Mouse (Mus musculus) heart, adult 2 months (tissue): Measurements from ENCODE around the gene Meox2.

ENCODE experiments used
- CTCF ChIP-seq: fragments of 200-600 bp; IDR thresholded peaks from 2 replicates; pipeline ENCODE4 v1.8.1; 2022; ENCODE audit warnings: antibody characterized with exemption, mild to moderate bottlenecking, moderate library complexity
- EP300 ChIP-seq: fragments of 200-500 bp; IDR thresholded peaks from 2 replicates; pipeline ENCODE4 v1.6.1; 2011; ENCODE audit warnings: low read depth, low read length, control low read depth; ENCODE audit not compliant: insufficient read depth
- POLR2A ChIP-seq: fragments of 200-500 bp; IDR thresholded peaks from 2 replicates; pipeline ENCODE4 v1.6.1; 2011; ENCODE audit warnings: mild to moderate bottlenecking, low read depth, low read length, control low read depth; ENCODE audit not compliant: insufficient read depth

DNA sequence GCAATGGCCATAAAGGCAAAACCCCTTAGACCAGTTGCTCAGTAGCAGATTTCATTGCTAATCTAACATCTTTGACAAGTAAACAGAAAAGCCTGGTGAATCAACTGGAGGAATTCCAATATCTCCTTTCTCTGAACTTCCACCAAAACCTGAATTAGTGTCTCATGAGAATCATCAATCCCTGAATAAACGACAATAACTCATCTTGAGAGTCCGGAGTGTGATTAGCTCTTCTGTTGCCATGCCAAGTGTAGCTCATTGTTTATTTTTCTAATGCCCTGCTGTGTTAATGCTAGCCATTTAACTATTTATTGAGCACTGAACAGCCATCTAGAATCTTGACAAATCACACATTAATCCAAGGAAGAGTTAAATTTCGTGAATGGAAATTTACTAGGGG, 35.7 kb upstream of the Meox2 start:
- no peak for TF ChIP-seq POLR2A
- TF ChIP-seq CTCF = no peak
- TF ChIP-seq EP300 = no peak
